Mouse (Mus musculus) layer of hippocampus, adult 9-11 months (tissue): ENCODE data around the gene B3galt4.

Experiments
- DNase-seq: peaks from one replicate; pipeline ENCODE4 v3.0.0; 2022

The B3galt4 gene

DNA sequence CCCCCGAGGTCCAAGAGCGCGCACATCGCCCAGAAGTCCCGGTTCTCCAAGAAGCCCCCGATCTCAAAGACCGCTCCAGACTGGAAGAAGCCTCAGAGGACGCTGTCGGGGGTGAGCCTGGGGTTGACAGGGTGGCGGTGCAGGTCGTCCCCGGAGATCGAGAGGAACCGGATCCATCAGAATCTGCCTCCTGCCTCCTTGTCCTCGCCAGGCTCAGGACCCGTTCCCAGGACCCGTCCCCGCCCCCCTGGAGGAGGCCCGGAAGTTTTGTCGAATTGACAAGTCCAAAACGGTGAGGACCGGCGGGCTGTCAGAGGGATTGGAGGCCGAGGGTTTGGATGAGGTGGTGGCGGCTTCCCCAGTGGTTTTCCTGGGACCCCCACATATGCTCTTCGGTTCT is 10.3 kb downstream of the B3galt4 start:
- DNase-seq = no peak

GRCm38 (mm10) chr17:33940206-33940805 is 11.0 kb downstream of the B3galt4 start, which contains the start of the genes Pfdn6 and Wdr46:
Pfdn6 (minus strand) TSS chr17:33940343.
Wdr46 (plus strand) TSS chr17:33940660.
- DNase-seq = peak; percentile 89

GRCm38 (mm10) chr17:33938783-33939182 is 12.5 kb downstream of the B3galt4 start:
- no peak for DNase-seq

GRCm38 (mm10) chr17:33936993-33937392 is 14.3 kb downstream of the B3galt4 start:
- DNase-seq = no peak

DNA sequence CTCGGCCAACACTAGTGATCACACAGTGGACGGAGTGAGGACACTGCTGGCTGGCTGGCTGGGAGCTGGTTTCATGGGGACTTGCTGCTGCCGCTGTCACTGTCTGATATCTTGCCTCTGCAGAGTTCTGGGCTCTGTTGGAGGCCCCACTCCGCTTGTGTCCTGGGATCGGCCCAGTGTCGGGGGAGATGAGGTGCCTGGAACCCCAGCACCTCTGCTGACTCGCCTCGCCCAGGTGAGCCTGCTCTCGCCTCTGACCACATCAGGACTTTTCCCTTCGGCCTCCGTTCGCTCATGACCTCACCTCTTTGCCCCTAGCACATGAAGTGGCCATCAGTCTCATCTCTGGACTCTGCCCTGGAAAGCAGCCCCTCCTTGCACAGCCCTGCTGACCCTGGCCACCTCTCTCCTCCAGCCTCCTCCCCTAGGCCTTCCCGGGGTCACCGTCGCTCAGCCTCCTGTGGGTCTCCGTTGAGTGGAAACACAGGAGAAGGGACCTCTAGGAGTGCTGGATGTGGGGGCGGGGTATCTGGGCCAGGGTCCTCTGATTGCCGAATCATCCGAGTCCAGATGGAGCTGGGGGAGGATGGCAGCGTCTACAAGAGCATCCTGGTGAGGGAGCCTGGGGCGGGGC is 15.7 kb downstream of the B3galt4 start:
- no peak for DNase-seq

- DNase-seq = no peak
Observed at GRCm38 (mm10) chr17:33932970-33933369, 18.3 kb downstream of the B3galt4 start.

DNA sequence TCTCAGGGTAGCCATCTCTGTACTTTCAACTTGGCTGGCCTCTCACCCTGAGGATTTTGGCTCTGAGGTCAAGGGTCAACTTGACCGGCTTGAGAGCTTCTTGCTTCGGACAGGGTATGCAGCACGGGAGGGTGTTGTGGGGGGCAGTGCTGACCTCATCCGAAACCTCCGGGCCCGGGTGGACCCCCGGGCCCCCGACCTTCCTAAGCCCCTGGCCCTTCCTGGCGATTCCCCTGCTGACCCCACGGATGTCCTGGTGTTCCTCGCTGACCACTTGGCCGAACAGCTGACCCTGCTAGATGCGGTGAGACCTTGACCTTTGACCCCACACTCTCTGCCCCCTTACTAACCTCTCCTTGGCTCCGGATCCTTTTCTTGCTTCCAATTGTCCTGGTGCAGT is 18.8 kb downstream of the B3galt4 start:
- DNase-seq = no peak

DNA sequence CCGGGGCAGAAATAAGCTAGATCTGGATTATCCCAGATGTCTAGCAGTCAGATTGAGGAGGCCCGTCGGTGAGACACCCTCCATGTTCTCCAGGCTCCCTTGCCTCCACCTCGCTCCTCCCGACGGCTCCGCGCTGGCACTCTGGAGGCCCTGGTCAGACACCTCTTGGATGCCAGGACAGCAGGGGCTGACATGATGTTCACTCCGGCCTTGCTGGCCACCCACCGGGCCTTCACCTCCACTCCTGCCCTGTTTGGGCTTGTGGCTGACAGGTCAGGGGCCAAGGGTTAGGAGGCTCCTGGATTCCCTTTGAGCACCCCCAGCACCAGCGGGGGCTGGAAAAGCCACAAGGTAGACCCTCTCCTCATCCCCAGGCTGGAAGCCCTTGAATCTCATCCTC is 19.3 kb downstream of the B3galt4 start:
- no peak for DNase-seq

DNA sequence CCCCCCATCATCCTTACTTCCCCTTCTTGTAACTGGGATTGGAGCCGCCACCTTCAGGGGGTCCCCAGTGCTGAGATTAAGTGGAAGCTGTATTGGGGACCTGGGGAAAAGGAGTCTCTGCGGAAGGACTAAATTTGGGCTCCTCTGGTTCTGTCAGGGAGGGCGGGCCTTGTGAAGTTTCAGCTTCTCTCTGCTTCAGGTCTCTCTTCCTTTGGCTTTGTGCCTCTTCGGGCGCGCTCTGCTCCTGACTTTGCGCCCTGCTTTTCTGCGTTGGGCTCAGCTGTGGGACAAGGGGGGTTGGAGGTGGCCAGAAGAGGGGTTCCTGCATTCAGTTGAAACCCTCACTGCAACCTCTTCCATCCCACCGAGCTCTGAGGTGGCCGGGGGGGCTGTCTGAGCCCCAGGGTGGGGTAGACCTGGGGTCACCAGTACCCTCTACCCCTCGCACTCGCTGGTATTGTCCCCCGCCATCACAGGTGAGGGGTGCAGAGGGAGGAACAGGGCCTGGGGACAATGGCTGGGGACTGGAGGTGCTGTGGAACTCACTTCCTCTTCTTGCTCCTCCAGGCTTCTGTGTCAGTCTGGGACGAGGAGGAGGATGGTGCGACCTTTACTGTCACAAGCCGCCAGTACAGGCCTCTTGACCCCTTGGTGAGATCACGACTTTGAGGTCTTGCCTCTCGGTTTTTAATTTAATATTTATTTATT is 20.0 kb downstream of the B3galt4 start:
- no peak for DNase-seq

- DNase-seq = peak; percentile 82
Observed at GRCm38 (mm10) chr17:33930280-33931158, 20.8 kb downstream of the B3galt4 start.

DNA sequence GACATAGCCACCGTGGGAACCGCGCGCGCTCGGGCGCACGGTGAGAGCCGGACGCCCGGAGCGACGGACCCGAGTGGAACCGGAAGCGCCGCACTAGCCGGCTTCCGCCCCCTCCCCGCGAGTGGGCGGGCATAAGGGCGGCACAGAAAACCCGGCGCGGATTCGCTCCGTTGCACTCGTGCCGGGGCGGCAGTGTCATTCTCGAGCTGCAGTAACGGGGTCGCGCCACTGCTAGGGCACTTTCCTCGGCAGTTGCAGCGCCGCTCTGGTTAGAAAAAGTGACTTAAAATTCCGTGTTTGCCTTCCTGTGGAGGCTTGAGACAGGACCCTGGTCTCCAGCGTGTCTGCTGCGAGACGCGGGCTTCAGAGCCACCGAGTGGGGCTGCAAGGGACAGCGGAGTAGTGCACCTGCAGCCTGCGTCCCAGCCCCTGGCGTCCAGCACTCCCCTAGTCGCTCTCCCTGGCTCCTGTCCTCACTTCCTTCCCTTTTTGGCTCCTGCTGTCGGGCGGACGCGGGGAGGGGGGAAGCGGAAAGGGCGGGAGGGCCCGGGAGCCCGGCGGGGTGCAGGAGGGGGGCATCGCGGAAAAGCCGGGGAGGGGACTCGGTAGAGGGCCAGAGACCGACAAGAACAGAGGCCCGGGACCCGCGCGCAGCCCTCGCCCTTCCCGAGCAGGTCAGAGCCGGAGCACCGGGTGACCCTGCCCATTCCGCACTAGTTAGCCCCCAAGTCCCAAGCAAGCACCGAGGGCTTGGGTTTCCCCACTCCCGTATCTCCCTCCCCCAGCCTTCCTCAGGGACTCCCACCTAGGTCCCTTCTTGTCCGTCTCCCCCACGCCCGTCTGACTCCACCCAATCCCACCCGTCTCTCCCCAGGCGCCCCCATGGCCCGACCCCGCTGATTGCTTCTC is 21.7 kb downstream of the B3galt4 start, which contains the start of gene Rgl2:
Gene Rgl2, plus strand, starts transcription at position 173 of the 909 bp plus-strand sequence.
- DNase-seq = peak; percentile 90

DNA sequence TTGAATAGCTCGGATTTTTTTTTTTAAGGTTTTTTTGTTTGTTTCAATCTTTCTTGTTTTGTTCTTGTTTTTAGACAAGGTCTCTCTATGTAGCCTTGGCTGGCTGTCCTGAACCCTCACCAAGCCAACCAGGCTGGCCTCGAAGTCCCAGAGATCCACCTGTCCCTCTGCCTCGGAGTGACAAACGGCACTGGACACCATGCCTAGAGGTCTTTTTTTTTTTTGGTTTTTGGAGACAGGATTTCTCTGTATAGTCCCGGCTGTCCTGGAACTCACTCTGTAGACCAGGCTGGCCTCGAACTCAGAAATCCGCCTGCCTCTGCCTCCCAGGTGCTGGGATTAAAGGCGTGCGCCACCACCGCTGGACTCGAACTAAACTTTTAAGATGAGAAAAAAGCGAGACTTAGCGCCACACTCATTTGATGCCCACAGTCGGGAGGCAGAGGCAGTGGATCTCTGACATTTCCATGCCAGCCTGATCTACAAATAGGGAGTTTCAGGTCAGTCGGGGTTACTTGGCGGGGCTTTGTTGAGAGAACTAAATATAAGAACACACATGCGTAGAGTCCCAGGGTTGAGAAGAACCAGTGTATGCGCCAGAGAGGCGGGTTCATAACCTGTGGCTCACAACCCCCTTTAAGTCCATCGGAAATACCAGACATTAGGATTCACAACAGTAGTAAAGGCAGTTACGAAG is 22.9 kb downstream of the B3galt4 start:
- no peak for DNase-seq

DNA sequence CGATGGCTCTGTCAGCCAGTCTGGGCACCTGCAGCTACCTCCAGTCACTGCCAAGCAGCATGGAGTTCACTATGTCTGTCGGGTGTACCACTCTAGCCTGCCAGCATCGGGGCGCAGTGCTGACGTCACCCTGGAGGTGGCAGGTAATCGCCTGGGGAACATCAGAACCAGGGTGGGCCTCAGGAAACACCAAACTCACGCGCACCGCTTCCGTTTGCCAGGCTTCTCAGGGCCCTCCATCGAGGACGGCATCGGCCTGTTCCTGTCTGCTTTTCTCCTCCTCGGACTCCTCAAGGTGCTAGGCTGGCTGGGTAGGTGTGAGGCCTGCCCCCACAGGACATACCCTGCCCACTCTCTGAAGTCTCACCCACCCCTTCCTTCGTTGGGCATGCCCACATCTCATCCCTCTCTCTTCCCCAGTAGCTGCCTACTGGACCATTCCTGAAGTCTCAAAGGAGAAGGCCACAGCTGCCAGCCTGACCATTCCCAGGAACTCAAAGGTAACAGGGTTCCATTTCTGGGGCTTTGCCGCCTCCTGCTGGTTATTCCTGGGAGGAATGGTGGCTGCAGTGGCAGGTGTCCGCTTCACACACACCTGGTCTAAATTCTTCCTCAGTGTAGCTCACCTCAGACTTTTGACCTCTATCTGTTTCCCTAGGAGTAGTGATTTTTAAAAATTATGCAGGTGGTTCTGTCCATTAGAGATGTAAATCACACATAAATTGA is 24.9 kb downstream of the B3galt4 start:
- DNase-seq = no peak

GRCm38 (mm10) chr17:33925406-33926116 is 25.7 kb downstream of the B3galt4 start:
- no peak for DNase-seq

GRCm38 (mm10) chr17:33924577-33925283 is 26.6 kb downstream of the B3galt4 start:
- no peak for DNase-seq

GRCm38 (mm10) chr17:33921361-33921760 is 29.9 kb downstream of the B3galt4 start:
- no peak for DNase-seq

- DNase-seq = no peak
Observed at GRCm38 (mm10) chr17:33920282-33921097, 30.8 kb downstream of the B3galt4 start.
